Mouse (Mus musculus): ENCODE measurements at regions not wholly inside any gene's neighbourhood (a gene's known extent, or its start where the extent isn't known, plus 50 kb on each side); places are given as distances from the start of the nearest gene placed in this dataset.

DNA sequence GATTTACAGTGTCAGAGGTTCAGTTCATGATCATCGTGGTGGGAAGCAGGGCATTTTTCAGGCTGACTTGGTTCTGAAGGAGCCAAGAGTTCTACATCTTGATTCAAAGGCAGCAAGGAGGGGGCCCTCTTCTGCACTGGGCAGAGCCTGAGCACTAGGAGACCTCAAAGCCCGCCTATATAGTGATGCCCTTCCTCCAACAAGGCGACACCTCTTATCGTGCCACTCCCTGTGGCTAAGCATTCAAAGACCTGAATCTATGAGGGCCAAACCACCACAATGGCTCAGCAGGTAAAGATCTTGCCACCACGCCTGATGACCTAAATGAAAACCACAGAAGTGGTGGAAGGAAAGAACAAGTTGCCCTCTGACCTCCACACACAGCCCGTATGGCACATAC is 242.5 kb downstream of the Ccser2 start:
- Histone ChIP-seq H3K9ac (replicated peaks; ENCODE audit: low read length) (no peak overlapping the region), H3K9me3 (ENCODE audit: low read length) (no peaks in the 10 kb centered on the region), H3K4me3 (ENCODE audit: low read length) (no peak overlapping the region), H3K36me3 (ENCODE audit: insufficient read depth, low read length) (no peaks in the 10 kb centered on the region), H3K4me2 (replicated peaks; ENCODE audit: low read depth, low read length) (no peak overlapping the region), H3K27ac (ENCODE audit: low read length) (no peak overlapping the region), H3K27me3 (ENCODE audit: insufficient read depth, low read length) (no peaks in the 10 kb centered on the region), H3K4me1 (ENCODE audit: insufficient read depth, low read length) (no peaks in the 10 kb centered on the region)
- 63% methylated on average over 6 of the region's 6 CpGs for WGBS
- no peak for ATAC-seq (ENCODE audit: low FRiP score, low TSS enrichment)

DNA sequence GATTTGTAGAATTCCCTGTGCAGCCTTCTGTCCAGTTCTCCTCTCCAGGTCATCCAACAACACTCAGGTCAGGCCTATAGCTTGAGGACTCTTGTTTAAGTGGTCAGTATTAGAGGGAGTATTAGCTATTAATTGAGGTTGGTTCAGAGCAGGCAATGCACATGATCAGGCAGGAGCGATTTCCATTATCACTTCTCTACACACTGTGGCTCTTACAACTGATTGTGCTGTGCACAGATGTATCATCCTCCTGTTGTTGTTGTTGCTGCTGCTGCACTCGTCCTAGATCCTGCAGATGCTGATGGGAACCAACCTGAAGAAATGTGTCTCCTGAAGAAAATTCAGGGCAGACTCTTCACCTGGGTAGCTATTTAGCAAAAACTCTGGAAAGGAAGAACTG is 252.9 kb downstream of the Ccser2 start:
- Histone ChIP-seq H3K27me3 (ENCODE audit: insufficient read depth, low read length) (no peaks in the 10 kb centered on the region), H3K4me2 (replicated peaks; ENCODE audit: low read depth, low read length) (no peak overlapping the region), H3K4me3 (ENCODE audit: low read length) (no peak overlapping the region), H3K36me3 (ENCODE audit: insufficient read depth, low read length) (no peaks in the 10 kb centered on the region), H3K4me1 (ENCODE audit: insufficient read depth, low read length) (no peaks in the 10 kb centered on the region), H3K9me3 (ENCODE audit: low read length) (no peaks in the 10 kb centered on the region), H3K9ac (replicated peaks; ENCODE audit: low read length) (no peak overlapping the region), H3K27ac (ENCODE audit: low read length) (no peak overlapping the region)
- 82% methylated on average over 2 of the region's 2 CpGs for WGBS
- ATAC-seq (ENCODE audit: low FRiP score, low TSS enrichment) = no peak

GRCm38 (mm10) chr14:36696993-36697392 is 271.6 kb downstream of the Ccser2 start:
- no peaks in the 10 kb centered on the region for H3K36me3 ChIP-seq (ENCODE audit: insufficient read depth, low read length)
- H3K4me2 ChIP-seq (replicated peaks; ENCODE audit: low read depth, low read length) = no peak overlapping the region
- H3K9ac ChIP-seq (replicated peaks; ENCODE audit: low read length) = no peak overlapping the region
- H3K27me3 ChIP-seq (ENCODE audit: insufficient read depth, low read length) = no peaks in the 10 kb centered on the region
- no peak overlapping the region for H3K27ac ChIP-seq (ENCODE audit: low read length)
- H3K4me3 ChIP-seq (ENCODE audit: low read length) = no peak overlapping the region
- WGBS = 82% methylated on average over 4 of the region's 4 CpGs
- H3K4me1 ChIP-seq (ENCODE audit: insufficient read depth, low read length) = no peaks in the 10 kb centered on the region
- ATAC-seq (ENCODE audit: low FRiP score, low TSS enrichment) = no peak
- H3K9me3 ChIP-seq (ENCODE audit: low read length) = no peaks in the 10 kb centered on the region

DNA sequence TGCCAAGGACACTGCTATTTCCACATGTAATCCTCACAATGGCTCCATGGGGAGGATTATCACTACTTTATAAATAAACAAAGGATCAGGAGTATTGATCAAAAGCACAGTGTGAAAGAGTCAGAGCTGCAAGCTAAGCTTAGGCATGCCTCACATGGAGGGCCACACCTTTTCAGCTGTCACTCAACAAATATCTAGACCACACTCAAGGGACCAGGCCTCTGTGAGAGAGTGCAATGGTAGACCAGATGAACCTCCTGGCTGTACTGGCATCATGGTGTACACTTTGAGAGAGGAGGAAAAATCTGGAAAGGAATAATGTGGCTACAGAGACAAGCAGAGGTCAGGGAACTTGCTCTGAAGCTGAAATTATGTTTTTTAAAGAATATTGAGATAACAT is 276.6 kb downstream of the Ccser2 start:
- Histone ChIP-seq H3K36me3 (ENCODE audit: insufficient read depth, low read length) (no peaks in the 10 kb centered on the region), H3K9ac (replicated peaks; ENCODE audit: low read length) (no peak overlapping the region), H3K4me2 (replicated peaks; ENCODE audit: low read depth, low read length) (no peak overlapping the region), H3K27ac (ENCODE audit: low read length) (no peak overlapping the region), H3K9me3 (ENCODE audit: low read length) (no peaks in the 10 kb centered on the region), H3K4me1 (ENCODE audit: insufficient read depth, low read length) (no peaks in the 10 kb centered on the region), H3K27me3 (ENCODE audit: insufficient read depth, low read length) (no peaks in the 10 kb centered on the region), H3K4me3 (ENCODE audit: low read length) (no peak overlapping the region)
- ATAC-seq (ENCODE audit: low FRiP score, low TSS enrichment) = no peak

DNA sequence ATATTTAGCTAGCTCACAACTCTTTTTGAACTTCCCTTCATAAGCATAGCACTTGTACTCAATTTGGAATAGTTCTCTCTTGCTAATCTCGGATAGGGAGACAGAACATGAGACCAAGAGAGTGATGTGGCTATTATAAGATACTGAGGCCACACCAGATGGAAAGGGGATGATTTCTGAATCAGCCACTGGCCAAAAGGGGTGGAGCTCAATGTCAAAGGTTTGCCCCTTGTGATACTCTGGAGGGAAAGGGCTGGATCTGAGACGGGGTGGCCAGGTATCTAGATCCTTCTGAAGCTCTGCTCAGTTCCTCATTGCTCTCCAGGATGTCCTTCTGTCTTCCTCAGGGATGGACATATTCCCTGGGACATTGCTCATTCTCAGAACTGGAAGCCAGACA is 277.6 kb downstream of the Ccser2 start:
- H3K27ac ChIP-seq (ENCODE audit: low read length) = no peak overlapping the region
- no peak overlapping the region for H3K9ac ChIP-seq (replicated peaks; ENCODE audit: low read length)
- no peak for ATAC-seq (ENCODE audit: low FRiP score, low TSS enrichment)
- no peaks in the 10 kb centered on the region for H3K9me3 ChIP-seq (ENCODE audit: low read length)
- H3K27me3 ChIP-seq (ENCODE audit: insufficient read depth, low read length) = no peaks in the 10 kb centered on the region
- no peaks in the 10 kb centered on the region for H3K4me1 ChIP-seq (ENCODE audit: insufficient read depth, low read length)
- WGBS = 83% methylated on average over 2 of the region's 2 CpGs
- no peak overlapping the region for H3K4me3 ChIP-seq (ENCODE audit: low read length)
- H3K4me2 ChIP-seq (replicated peaks; ENCODE audit: low read depth, low read length) = no peak overlapping the region
- no peaks in the 10 kb centered on the region for H3K36me3 ChIP-seq (ENCODE audit: insufficient read depth, low read length)

DNA sequence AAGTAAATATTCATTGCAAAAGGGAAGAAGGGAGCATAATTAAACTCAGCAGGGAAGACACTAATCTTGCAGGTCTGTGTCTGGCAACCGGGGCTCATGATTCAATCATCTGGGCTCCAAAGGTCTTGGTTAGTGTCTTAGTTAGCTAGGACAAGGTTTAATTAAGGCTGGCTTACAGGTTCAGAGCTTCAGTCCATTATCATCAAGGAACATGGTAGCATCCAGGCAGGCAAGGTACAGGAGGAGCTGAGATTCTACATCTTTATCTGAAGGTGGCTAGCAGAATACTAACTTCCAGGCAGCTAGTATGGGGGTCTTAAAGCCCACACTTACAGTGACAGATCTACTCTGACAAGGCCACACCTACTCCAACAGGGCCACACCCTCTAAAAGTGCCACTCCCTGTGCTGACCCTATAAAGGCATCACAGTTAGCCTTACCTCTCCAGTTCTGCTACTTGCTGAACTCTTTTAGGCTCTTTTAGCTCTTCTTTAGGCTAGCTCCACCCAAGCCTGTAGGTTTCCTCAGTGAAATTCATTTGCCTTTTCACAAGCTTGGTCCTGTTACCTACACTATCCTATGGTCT is 309.8 kb downstream of the Ccser2 start:
- no peak for ATAC-seq (ENCODE audit: low FRiP score, low TSS enrichment)
- Histone ChIP-seq H3K9me3 (ENCODE audit: low read length) (no peaks in the 10 kb centered on the region), H3K27ac (ENCODE audit: low read length) (no peak overlapping the region), H3K4me1 (ENCODE audit: insufficient read depth, low read length) (no peaks in the 10 kb centered on the region), H3K4me2 (replicated peaks; ENCODE audit: low read depth, low read length) (no peak overlapping the region), H3K4me3 (ENCODE audit: low read length) (no peak overlapping the region), H3K36me3 (ENCODE audit: insufficient read depth, low read length) (no peaks in the 10 kb centered on the region), H3K27me3 (ENCODE audit: insufficient read depth, low read length) (no peaks in the 10 kb centered on the region), H3K9ac (replicated peaks; ENCODE audit: low read length) (no peak overlapping the region)
- 91% methylated on average over 1 of the region's 1 CpGs for WGBS

GRCm38 (mm10) chr14:36658193-36658592 is 310.4 kb downstream of the Ccser2 start:
- Histone ChIP-seq H3K9me3 (ENCODE audit: low read length) (no peaks in the 10 kb centered on the region), H3K4me3 (ENCODE audit: low read length) (no peak overlapping the region), H3K27me3 (ENCODE audit: insufficient read depth, low read length) (no peaks in the 10 kb centered on the region), H3K4me2 (replicated peaks; ENCODE audit: low read depth, low read length) (no peak overlapping the region), H3K27ac (ENCODE audit: low read length) (no peak overlapping the region), H3K9ac (replicated peaks; ENCODE audit: low read length) (no peak overlapping the region), H3K36me3 (ENCODE audit: insufficient read depth, low read length) (no peaks in the 10 kb centered on the region), H3K4me1 (ENCODE audit: insufficient read depth, low read length) (no peaks in the 10 kb centered on the region)
- WGBS = 69% methylated on average over 3 of the region's 3 CpGs
- ATAC-seq (ENCODE audit: low FRiP score, low TSS enrichment) = no peak

- no peak for ATAC-seq (ENCODE audit: low FRiP score, low TSS enrichment)
- no peak overlapping the region for H3K4me2 ChIP-seq (replicated peaks; ENCODE audit: low read depth, low read length)
- H3K9me3 ChIP-seq (ENCODE audit: low read length) = no peaks in the 10 kb centered on the region
- H3K27ac ChIP-seq (ENCODE audit: low read length) = no peak overlapping the region
- H3K36me3 ChIP-seq (ENCODE audit: insufficient read depth, low read length) = no peaks in the 10 kb centered on the region
- no peak overlapping the region for H3K9ac ChIP-seq (replicated peaks; ENCODE audit: low read length)
- no peaks in the 10 kb centered on the region for H3K4me1 ChIP-seq (ENCODE audit: insufficient read depth, low read length)
- WGBS = 29% methylated on average over 6 of the region's 6 CpGs
- H3K4me3 ChIP-seq (ENCODE audit: low read length) = no peak overlapping the region
- no peaks in the 10 kb centered on the region for H3K27me3 ChIP-seq (ENCODE audit: insufficient read depth, low read length)
Observed at GRCm38 (mm10) chr14:36652982-36653557, 315.5 kb downstream of the Ccser2 start.

- no peaks in the 10 kb centered on the region for H3K36me3 ChIP-seq (ENCODE audit: insufficient read depth, low read length)
- H3K9ac ChIP-seq (replicated peaks; ENCODE audit: low read length) = no peak overlapping the region
- no peaks in the 10 kb centered on the region for H3K4me1 ChIP-seq (ENCODE audit: insufficient read depth, low read length)
- H3K9me3 ChIP-seq (ENCODE audit: low read length) = no peaks in the 10 kb centered on the region
- no peak for ATAC-seq (ENCODE audit: low FRiP score, low TSS enrichment)
- 54% methylated on average over 6 of the region's 6 CpGs for WGBS
- H3K4me3 ChIP-seq (ENCODE audit: low read length) = no peak overlapping the region
- no peaks in the 10 kb centered on the region for H3K27me3 ChIP-seq (ENCODE audit: insufficient read depth, low read length)
- H3K27ac ChIP-seq (ENCODE audit: low read length) = no peak overlapping the region
- H3K4me2 ChIP-seq (replicated peaks; ENCODE audit: low read depth, low read length) = no peak overlapping the region
Observed at GRCm38 (mm10) chr14:36651053-36651735, 317.4 kb downstream of the Ccser2 start.

GRCm38 (mm10) chr14:36646649-36647048 is 321.9 kb downstream of the Ccser2 start:
- Histone ChIP-seq H3K9me3 (ENCODE audit: low read length) (no peaks in the 10 kb centered on the region), H3K36me3 (ENCODE audit: insufficient read depth, low read length) (no peaks in the 10 kb centered on the region), H3K9ac (replicated peaks; ENCODE audit: low read length) (no peak overlapping the region), H3K4me1 (ENCODE audit: insufficient read depth, low read length) (no peaks in the 10 kb centered on the region), H3K4me3 (ENCODE audit: low read length) (no peak overlapping the region), H3K4me2 (replicated peaks; ENCODE audit: low read depth, low read length) (no peak overlapping the region), H3K27ac (ENCODE audit: low read length) (no peak overlapping the region), H3K27me3 (ENCODE audit: insufficient read depth, low read length) (no peaks in the 10 kb centered on the region)
- WGBS = 84% methylated on average over 3 of the region's 3 CpGs
- ATAC-seq (ENCODE audit: low FRiP score, low TSS enrichment) = no peak
